Mouse (Mus musculus) CH12.LX (cell line): ENCODE data around the gene Olfm4. TPM values are rescaled to one million over a fixed set of nuclear protein-coding genes. Genes with fewer than 3 reads are reported as not detected.
A peak's percentile ranks its signal among the peaks of the same experiment; 100 is the strongest.

ENCODE experiments used
- DNase-seq: peaks from one replicate; pipeline ENCODE4 v3.0.0-alpha.2; 2013; ENCODE audit errors: extremely low read depth
- H3K27ac ChIP-seq: 2 replicates; pipeline ENCODE4 v1.5.1; 2012; ENCODE audit warnings: low read depth, mild to moderate bottlenecking, control low read depth, moderate library complexity; ENCODE audit not compliant: insufficient read depth
- H3K27me3 ChIP-seq: replicated peaks from 2 replicates; pipeline ENCODE3; 2012; ENCODE audit warnings: inconsistent platforms
- H3K36me3 ChIP-seq, 2 experiments: replicated peaks in 1 of 2; 2 replicates each; pipeline versions ENCODE3 to v1.6.1; 2012; ENCODE audit warnings: inconsistent platforms in 1 of 2, low read length in 1 of 2, mild to moderate bottlenecking in 1 of 2, mixed read lengths in 1 of 2, moderate library complexity in 1 of 2; ENCODE audit not compliant: control insufficient read depth in 1 of 2, insufficient read depth in 1 of 2
- H3K4me1 ChIP-seq, 2 experiments: 2 replicates each; pipeline ENCODE4 v1.6.1; 2012; ENCODE audit warnings: inconsistent platforms in 1 of 2, moderate library complexity in 1 of 2; ENCODE audit not compliant: insufficient read depth in 2 of 2, control insufficient read depth in 1 of 2
- H3K4me2 ChIP-seq: 2 replicates; pipeline ENCODE4 v1.6.1; 2012; ENCODE audit warnings: low read depth, mild to moderate bottlenecking, control low read depth; ENCODE audit not compliant: poor library complexity, insufficient read depth, severe bottlenecking
- H3K4me3 ChIP-seq, 3 experiments: fragments of 150-350 bp in 1 of 3; sonication (generic) in 1 of 3; replicated peaks in 1 of 3; 2 replicates each; pipeline versions ENCODE3 to v1.5.1; 2011 to 2012; ENCODE audit warnings: low read depth in 2 of 3, low read length in 2 of 3, mild to moderate bottlenecking in 2 of 3, moderate library complexity in 2 of 3, control low read depth in 1 of 3, improper control_type of control experiment in 1 of 3, inconsistent platforms in 1 of 3, mixed read lengths in 1 of 3; ENCODE audit not compliant: poor library complexity in 1 of 3
- H3K79me2 ChIP-seq: replicated peaks from 2 replicates; pipeline ENCODE4 v1.6.1; 2012; ENCODE audit warnings: mild to moderate bottlenecking, moderate library complexity; ENCODE audit not compliant: control insufficient read depth, poor library complexity, insufficient read depth, severe bottlenecking; ENCODE audit errors: extremely low read depth
- H3K9ac ChIP-seq: 2 replicates; pipeline ENCODE4 v1.6.1; 2012; ENCODE audit warnings: low read depth, mild to moderate bottlenecking, control low read depth, moderate library complexity; ENCODE audit not compliant: insufficient read depth
- H3K9me3 ChIP-seq: replicated peaks from 2 replicates; pipeline ENCODE3; 2012; ENCODE audit warnings: low read length, inconsistent platforms, mixed read lengths
- BHLHE40 ChIP-seq: IDR thresholded peaks from 2 replicates; pipeline ENCODE4 v1.6.1; 2011; ENCODE audit warnings: mild to moderate bottlenecking, low read depth, low read length, improper control_type of control experiment
- CHD2 ChIP-seq: IDR thresholded peaks from 2 replicates; pipeline ENCODE4 v1.6.1; 2011; ENCODE audit warnings: low read length, improper control_type of control experiment
- EP300 ChIP-seq: IDR thresholded peaks from 2 replicates; pipeline ENCODE4 v1.6.1; 2011; ENCODE audit warnings: low read length, improper control_type of control experiment
- ETS1 ChIP-seq: conservative IDR thresholded peaks from 2 replicates; pipeline ENCODE4 v1.6.1; 2012; ENCODE audit warnings: low read depth, mild to moderate bottlenecking, inconsistent platforms, low read length, improper control_type of control experiment, moderate library complexity
- GABPA ChIP-seq: IDR thresholded peaks from 2 replicates; pipeline ENCODE4 v1.6.1; 2012; ENCODE audit warnings: low read depth, low read length, improper control_type of control experiment, inconsistent platforms; ENCODE audit not compliant: insufficient replicate concordance
- HCFC1 ChIP-seq: IDR thresholded peaks from 2 replicates; pipeline ENCODE4 v1.6.1; 2012; ENCODE audit warnings: low read depth, mild to moderate bottlenecking, inconsistent platforms, low read length, improper control_type of control experiment
- IRF4 ChIP-seq: IDR thresholded peaks from 2 replicates; pipeline ENCODE4 v1.6.1; 2014; ENCODE audit warnings: low read depth, mild to moderate bottlenecking, inconsistent platforms, low read length, improper control_type of control experiment
- JUN ChIP-seq: IDR thresholded peaks from 2 replicates; pipeline ENCODE4 v1.6.1; 2011; ENCODE audit warnings: low read depth, mild to moderate bottlenecking, low read length, improper control_type of control experiment, moderate library complexity; ENCODE audit not compliant: insufficient read depth
- JUND ChIP-seq: conservative IDR thresholded peaks from 2 replicates; pipeline ENCODE4 v1.6.1; 2011; ENCODE audit warnings: low read depth, low read length, improper control_type of control experiment
- KAT2A ChIP-seq: IDR thresholded peaks from 2 replicates; pipeline ENCODE4 v1.6.1; 2012; ENCODE audit warnings: low read length, improper control_type of control experiment, inconsistent platforms; ENCODE audit not compliant: insufficient replicate concordance
- MAFK ChIP-seq: IDR thresholded peaks from 2 replicates; pipeline ENCODE4 v1.6.1; 2011; ENCODE audit warnings: low read length, improper control_type of control experiment; ENCODE audit not compliant: insufficient replicate concordance
- MAX ChIP-seq: IDR thresholded peaks from 2 replicates; pipeline ENCODE4 v1.6.1; 2011; ENCODE audit warnings: low read length, improper control_type of control experiment
- MAZ ChIP-seq: IDR thresholded peaks from 2 replicates; pipeline ENCODE4 v1.6.1; 2012; ENCODE audit warnings: low read depth, mild to moderate bottlenecking, inconsistent platforms, low read length, improper control_type of control experiment, moderate library complexity
- MYC ChIP-seq: IDR thresholded peaks from 2 replicates; pipeline ENCODE4 v1.6.1; 2011; ENCODE audit warnings: low read depth, mild to moderate bottlenecking, improper control_type of control experiment, low read length
- NRF1 ChIP-seq: IDR thresholded peaks from 2 replicates; pipeline ENCODE4 v1.6.1; 2014; ENCODE audit warnings: low read depth, mild to moderate bottlenecking, inconsistent platforms, low read length, improper control_type of control experiment, moderate library complexity
- PAX5 ChIP-seq: IDR thresholded peaks from 2 replicates; pipeline ENCODE4 v1.6.1; 2012; ENCODE audit warnings: low read length, inconsistent platforms, mixed read lengths
- POLR2A ChIP-seq: IDR thresholded peaks from 2 replicates; pipeline ENCODE4 v1.6.1; 2011; ENCODE audit warnings: low read depth, mild to moderate bottlenecking, improper control_type of control experiment, low read length
- RCOR1 ChIP-seq: conservative IDR thresholded peaks from 2 replicates; pipeline ENCODE4 v1.6.1; 2012; ENCODE audit warnings: low read depth, mild to moderate bottlenecking, inconsistent platforms, low read length, improper control_type of control experiment
- SMC3 ChIP-seq: IDR thresholded peaks from 2 replicates; pipeline ENCODE4 v1.6.1; 2011; ENCODE audit warnings: low read depth, low read length, improper control_type of control experiment
- ZC3H11A ChIP-seq: IDR thresholded peaks from 2 replicates; pipeline ENCODE4 v1.6.1; 2012; ENCODE audit warnings: low read depth, mild to moderate bottlenecking, inconsistent platforms, low read length, improper control_type of control experiment
- ZMIZ1 ChIP-seq: IDR thresholded peaks from 2 replicates; pipeline ENCODE4 v1.6.1; 2012; ENCODE audit warnings: low read depth, mild to moderate bottlenecking, inconsistent platforms, low read length, improper control_type of control experiment
- ZNF384 ChIP-seq: IDR thresholded peaks from 2 replicates; pipeline ENCODE4 v1.6.1; 2012; ENCODE audit warnings: low read depth, low read length, improper control_type of control experiment, inconsistent platforms
- dilution Hi-C: fragments of 300-500 bp; cut with MboI; formaldehyde crosslinking; loops from 2 replicates; pipeline ENCODE4 v1.14.3; 2020; ENCODE audit warnings: low sequenced_read_pairs; ENCODE audit not compliant: extremely low pct_unique_long_range_greater_than_20kb, extremely low pct_ligation_motif_present
- in situ Hi-C: fragments of 300-500 bp; cut with MboI; formaldehyde crosslinking; loops from 3 replicates; pipeline ENCODE4 v1.14.3; 2019; ENCODE audit warnings: low sequenced_read_pairs, low pct_ligation_motif_present, low pct_unique_long_range_greater_than_20kb, mixed read lengths
- polyA plus RNA-seq: library from polyadenylated mRNA; unstranded; fragments of >175 nt; gene quantifications from 2 replicates; pipeline ENCODE4 v1.2.1, GENCODE M21; 2012; ENCODE audit warnings: low read depth; ENCODE audit not compliant: insufficient read length
- total RNA-seq, 2 experiments: library from RNA; depleted of rRNA; stranded (reverse); fragments of 300-350 nt in 1 of 2; fragments of >200 nt in 1 of 2; gene quantifications; 2 replicates each; pipeline ENCODE4 v1.2.3; 2012 to 2014

The Olfm4 gene
- total and polyA plus RNA-seq, 3 experiments = 6.8 to 24.9 (median 13.8) TPM

DNA sequence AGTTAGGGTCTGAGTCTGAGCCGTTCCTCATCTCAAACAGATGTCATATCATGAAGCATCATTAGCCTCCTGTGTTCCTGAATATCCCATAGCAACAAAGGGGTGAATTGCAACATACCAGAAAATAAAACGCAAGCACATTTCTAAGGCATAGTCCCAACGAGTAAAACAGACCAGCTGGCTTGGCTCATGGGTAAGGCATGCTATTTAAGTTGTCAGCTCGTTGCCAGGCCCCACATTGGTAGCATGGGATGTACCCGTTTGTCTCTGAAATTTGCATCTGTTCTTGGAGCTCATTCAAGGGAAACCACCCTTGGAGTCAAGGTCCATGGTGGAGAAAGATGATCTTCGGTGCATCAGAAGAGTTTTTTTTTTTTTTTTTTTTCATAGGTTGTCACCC is 42.2 kb downstream of the Olfm4 start:
- Histone ChIP-seq H3K9ac (no peak overlapping the region), H3K36me3 (peaks cover 4 to 8% of the 10 kb centered on the region in 2 experiments), H3K4me3 (no peak overlapping the region), H3K4me2 (peak overlapping the region; percentile 50)
- DNase-seq = peak; percentile 52
- dilution Hi-C loops (no loop called here), in situ Hi-C loops (no loop called here)
- TF ChIP-seq CHD2 = no peak
- no peak for TF ChIP-seq ZMIZ1
- TF ChIP-seq RCOR1 = no peak
- TF ChIP-seq SMC3 = no peak
- no peak for TF ChIP-seq NRF1
- TF ChIP-seq ZNF384 = peak; percentile 88
- no peak for TF ChIP-seq POLR2A
- no peak for TF ChIP-seq JUN
- TF ChIP-seq HCFC1 = no peak
- TF ChIP-seq MYC = no peak
- TF ChIP-seq EP300 = 0 out of 2 replicates have a peak, but pooled peaks have one; percentile 19
- TF ChIP-seq MAX = no peak
- TF ChIP-seq BHLHE40 = no peak
- no peak for TF ChIP-seq GABPA
- no peak for TF ChIP-seq MAZ
- TF ChIP-seq, all 38 proteins: peak for 2
- no peaks in the 10 kb centered on the region for H3K9me3 ChIP-seq
- peaks cover 4 to 13% of the 10 kb centered on the region in 2 experiments; a peak in 3 of 4 replicates for H3K4me1 ChIP-seq
- H3K27ac ChIP-seq = no peak overlapping the region
- no peaks in the 10 kb centered on the region for H3K27me3 ChIP-seq
- H3K79me2 ChIP-seq = no peaks in the 10 kb centered on the region

DNA sequence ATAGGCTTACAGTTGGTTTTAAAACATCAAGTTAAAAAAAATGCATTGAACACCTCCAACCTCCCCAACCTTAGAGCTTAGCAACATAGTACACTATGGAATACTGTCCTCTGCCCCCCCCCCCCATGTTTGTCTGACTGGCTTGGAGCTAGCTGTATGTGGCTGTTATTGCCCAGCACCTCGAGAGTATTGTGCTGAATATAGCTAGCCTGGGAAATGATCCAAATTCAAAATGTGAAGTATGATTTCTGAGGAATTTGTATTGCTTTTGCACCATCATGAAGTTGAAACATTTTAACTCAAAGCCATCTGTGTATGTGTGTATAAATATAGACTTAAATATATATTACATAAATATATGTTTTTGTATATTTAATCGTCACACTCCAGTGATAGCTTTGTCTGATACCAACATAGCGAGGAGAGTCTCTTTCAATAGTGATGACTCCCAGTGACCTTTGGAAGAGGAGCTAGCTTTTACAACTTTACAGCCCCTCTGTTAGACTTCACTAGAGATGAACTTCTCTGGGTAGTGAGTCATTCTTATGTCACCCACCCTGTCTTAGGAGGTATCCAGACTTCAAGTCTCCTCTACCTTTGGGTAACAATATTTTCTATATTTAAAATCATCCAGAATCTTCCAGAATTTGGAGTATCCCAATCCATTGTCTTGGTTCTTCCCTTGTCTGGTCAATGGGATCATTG is 45.6 kb downstream of the Olfm4 start:
- Histone ChIP-seq H3K79me2 (no peaks in the 10 kb centered on the region), H3K27ac (no peak overlapping the region), H3K4me3 (no peak overlapping the region), H3K4me1 (peaks cover 4 to 13% of the 10 kb centered on the region in 2 experiments; a peak in 3 of 4 replicates), H3K36me3 (no peaks in the 10 kb centered on the region), H3K9me3 (no peaks in the 10 kb centered on the region), H3K9ac (no peak overlapping the region), H3K27me3 (no peaks in the 10 kb centered on the region), H3K4me2 (no peak overlapping the region)
- DNase-seq = no peak
- in situ Hi-C loops = no loop called here
- TF ChIP-seq POLR2A (no peak), MAFK (no peak), KAT2A (no peak), ZC3H11A (no peak), IRF4 (no peak), PAX5 (no peak), ETS1 (no peak), JUND (no peak), EP300 (no peak)
- dilution Hi-C loops = no loop called here
